Mouse (Mus musculus) urinary bladder, adult 2 months (tissue): ENCODE results near the gene Atp5b. TPM values are rescaled to one million over a fixed set of nuclear protein-coding genes. Genes with fewer than 3 reads are reported as not detected.
"Not testable (repeated sequence)": the region's sequence is repeated elsewhere in the genome, so short reads cannot be mapped to it uniquely, and the experiment has no call there.

Experiments used
- DNase-seq: peaks from one replicate; pipeline ENCODE4 v3.0.0; 2022; ENCODE audit warnings: low spot score
- polyA plus RNA-seq: library from polyadenylated mRNA; depleted of rRNA; stranded (reverse); fragments of >200 nt; gene quantifications from 2 replicates; pipeline ENCODE4 v1.2.3, GENCODE M21; 2012

Gene Atp5b
- polyA plus RNA-seq, 1 experiment: 1,131 TPM

- no peak for DNase-seq
These were observed 13.9 kb upstream of the Atp5b start for GRCm38 (mm10) chr10:128069201-128069600.

GRCm38 (mm10) chr10:128070432-128070831 is 12.6 kb upstream of the Atp5b start:
- DNase-seq: not testable (repeated sequence)

GRCm38 (mm10) chr10:128078269-128078668 is 4.8 kb upstream of the Atp5b start:
- not testable (repeated sequence) for DNase-seq

GRCm38 (mm10) chr10:128080496-128080895 is 2.6 kb upstream of the Atp5b start:
- no peak for DNase-seq

GRCm38 (mm10) chr10:128081807-128082476 is 1.1 kb upstream of the Atp5b start:
- no peak for DNase-seq

GRCm38 (mm10) chr10:128082477-128082808 is 630 bp upstream of the Atp5b start:
- no peak for DNase-seq

- DNase-seq: no peak
These were observed 615 bp downstream of the Atp5b start for GRCm38 (mm10) chr10:128083688-128084087.

GRCm38 (mm10) chr10:128084160-128084559 is 1.1 kb downstream of the Atp5b start:
- DNase-seq: no peak

- DNase-seq: no peak
These were observed 3.3 kb downstream of the Atp5b start for GRCm38 (mm10) chr10:128086391-128086790.

- DNase-seq: not testable (repeated sequence)
These were observed 4.1 kb downstream of the Atp5b start for GRCm38 (mm10) chr10:128087216-128087615.

- DNase-seq: no peak
These were observed 5.1 kb downstream of the Atp5b start for GRCm38 (mm10) chr10:128088181-128088580.

GRCm38 (mm10) chr10:128089842-128090241 is 6.8 kb downstream of the Atp5b start:
- DNase-seq: no peak

GRCm38 (mm10) chr10:128090651-128091563 is 7.8 kb downstream of the Atp5b start:
- DNase-seq: peak; percentile 54

- peak; percentile 49 for DNase-seq
These were observed 8.8 kb downstream of the Atp5b start, which contains the start of gene Baz2a for GRCm38 (mm10) chr10:128091564-128092505. Baz2a (plus strand) TSS chr10:128091577.

- peak; percentile 73 for DNase-seq
These were observed 9.7 kb downstream of the Atp5b start for GRCm38 (mm10) chr10:128092506-128093495.

GRCm38 (mm10) chr10:128093496-128094294 is 10.6 kb downstream of the Atp5b start:
- DNase-seq: no peak

GRCm38 (mm10) chr10:128094340-128094968 is 11.4 kb downstream of the Atp5b start:
- DNase-seq: peak; percentile 57

GRCm38 (mm10) chr10:128095003-128095636 is 12.0 kb downstream of the Atp5b start:
- DNase-seq: no peak

- DNase-seq: no peak
These were observed 13.2 kb downstream of the Atp5b start for GRCm38 (mm10) chr10:128096313-128096692.
